Mouse (Mus musculus) embryonic fibroblast, embryonic 13.5 days (primary cell): Measurements from ENCODE around the gene Klhl42.

Experiments
- CTCF ChIP-seq: IDR thresholded peaks from 2 replicates; pipeline ENCODE4 v1.5.1; 2011; ENCODE audit warnings: mild to moderate bottlenecking, control low read depth, low read length, moderate library complexity, borderline replicate concordance; ENCODE audit not compliant: insufficient read depth
- POLR2A ChIP-seq: IDR thresholded peaks from 2 replicates; pipeline ENCODE4 v1.6.1; 2011; ENCODE audit warnings: low read depth, mild to moderate bottlenecking, control low read depth, low read length, moderate library complexity

- TF ChIP-seq CTCF (no peak), POLR2A (no peak)
These were observed 31.9 kb upstream of the Klhl42 start for GRCm38 (mm10) chr6:147059326-147059725.
